Mouse (Mus musculus): ENCODE data around the gene Irf8. TPM values are rescaled to one million over a fixed set of nuclear protein-coding genes. Genes with fewer than 3 reads are reported as not detected.

Gene Irf8
- total RNA-seq, 1 experiment from 2014 or later: 16.9 TPM

DNA sequence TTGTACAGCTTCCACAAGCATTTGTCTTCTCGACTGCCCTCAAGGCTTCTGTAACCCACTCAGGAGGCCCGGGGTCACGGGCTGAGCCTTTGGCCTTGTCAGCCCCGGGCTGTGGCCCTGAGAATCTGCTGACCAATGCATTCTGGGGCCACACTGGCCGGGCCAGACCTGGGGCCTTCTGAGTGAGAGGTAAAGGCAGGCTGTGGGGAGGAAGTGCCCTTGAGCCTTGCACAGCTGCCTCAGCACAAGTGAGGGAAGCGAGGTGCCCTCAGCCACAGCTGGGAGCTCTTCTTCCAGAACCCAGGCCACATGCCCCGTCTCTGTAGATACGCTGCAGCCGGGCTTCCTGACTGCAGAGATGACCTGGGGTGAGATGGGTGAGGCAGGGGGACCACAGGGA, 14.5 kb downstream of the Irf8 start:
- peak; percentile 79 for DNase-seq

DNA sequence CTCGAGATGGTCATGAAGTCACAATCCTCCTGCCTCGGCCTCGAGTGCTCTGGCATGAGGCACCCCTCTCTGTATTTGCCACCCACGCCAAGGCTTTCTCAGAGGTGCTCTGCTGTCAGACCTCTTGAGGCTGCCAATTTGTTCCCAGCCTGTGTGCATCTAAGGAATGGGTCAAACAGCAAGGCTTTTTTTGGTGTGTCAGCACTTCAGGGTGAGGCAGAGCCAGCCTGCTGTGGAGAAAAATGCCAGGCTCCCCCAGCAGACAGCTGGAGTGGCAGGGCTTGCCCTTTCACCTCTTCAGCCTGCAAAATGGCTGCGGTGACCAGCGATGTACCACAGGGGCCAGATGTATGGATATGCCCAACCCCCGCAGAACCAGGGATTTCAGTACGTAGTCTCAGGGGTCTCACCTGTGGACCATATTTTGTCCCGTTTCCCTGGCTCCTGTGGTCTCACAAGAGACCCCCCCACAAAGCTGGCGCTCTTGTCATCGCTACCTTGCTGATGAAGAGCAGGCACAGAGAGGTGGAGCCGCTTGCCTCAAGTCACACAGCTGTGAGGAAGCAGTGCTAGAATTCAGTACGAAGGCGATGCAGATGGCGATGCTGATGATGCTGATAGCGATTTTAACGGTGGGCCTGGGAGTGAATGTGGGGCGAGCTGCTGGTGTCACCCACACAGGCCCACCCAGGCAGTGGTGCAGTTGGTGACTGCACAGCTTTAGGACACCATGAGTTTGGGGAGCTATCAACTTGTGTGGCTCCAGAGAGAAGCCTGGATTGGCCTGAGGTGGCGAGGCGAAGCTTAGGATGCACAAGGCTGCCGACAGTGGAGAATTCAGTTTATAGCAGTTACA, 15.3 kb downstream of the Irf8 start:
- no peak for DNase-seq

- DNase-seq: peak; percentile 91
Observed at GRCm38 (mm10) chr8:120752082-120752452, 15.9 kb downstream of the Irf8 start.

- no peak for DNase-seq
Observed at GRCm38 (mm10) chr8:120753476-120753875, 17.3 kb downstream of the Irf8 start.

DNA sequence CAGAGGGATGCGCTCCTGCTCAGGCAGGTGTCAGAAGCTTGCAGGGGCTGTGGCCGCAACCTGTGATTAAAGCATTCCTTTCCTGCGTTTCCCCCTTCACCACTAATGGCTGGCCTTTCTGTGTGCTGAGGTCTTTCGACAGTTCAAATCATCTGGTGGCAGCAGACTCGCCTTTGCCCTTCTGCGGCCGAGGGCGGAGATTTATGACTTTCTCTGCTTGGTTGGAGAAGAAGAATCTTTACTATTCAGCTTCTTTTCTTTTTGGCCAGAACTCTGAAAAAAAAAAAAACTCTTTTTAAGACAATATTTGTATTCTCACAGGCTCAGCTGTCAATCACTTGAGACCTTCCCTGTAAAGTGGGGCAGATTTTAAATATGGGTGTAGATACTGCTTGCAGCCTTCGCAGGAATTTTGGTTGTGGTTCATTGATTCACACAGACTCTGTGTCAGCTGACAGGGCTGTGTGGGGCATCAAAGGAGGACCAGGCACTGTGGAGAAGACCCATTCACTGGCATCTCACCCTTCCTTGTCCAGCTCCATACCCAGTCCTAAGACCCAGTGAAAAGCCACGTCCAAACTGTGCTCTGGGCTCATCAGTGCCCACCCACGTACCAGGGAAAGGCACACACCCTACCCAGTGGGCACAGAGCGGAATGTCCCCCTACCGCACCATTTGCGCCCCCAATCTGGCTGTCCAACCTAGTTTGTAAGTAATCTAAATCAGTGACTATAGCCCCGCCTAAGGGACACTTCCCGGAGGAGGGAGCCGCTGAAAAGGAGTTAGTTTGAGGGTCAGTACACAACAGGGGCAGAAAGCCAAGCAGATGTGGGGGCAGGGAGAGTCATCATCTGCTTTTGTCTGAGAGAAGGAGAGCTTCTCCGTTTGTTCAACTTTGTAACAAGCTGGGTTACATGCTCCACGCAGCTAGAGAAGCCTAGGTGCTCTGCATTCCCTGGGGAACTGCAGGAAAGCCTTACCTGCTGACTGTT, 19.4 kb downstream of the Irf8 start:
- no peak for DNase-seq

- no peak for DNase-seq
Observed at GRCm38 (mm10) chr8:120758005-120758404, 21.8 kb downstream of the Irf8 start.

GRCm38 (mm10) chr8:120759847-120760246, 23.7 kb downstream of the Irf8 start:
- DNase-seq: peak; percentile 58

DNA sequence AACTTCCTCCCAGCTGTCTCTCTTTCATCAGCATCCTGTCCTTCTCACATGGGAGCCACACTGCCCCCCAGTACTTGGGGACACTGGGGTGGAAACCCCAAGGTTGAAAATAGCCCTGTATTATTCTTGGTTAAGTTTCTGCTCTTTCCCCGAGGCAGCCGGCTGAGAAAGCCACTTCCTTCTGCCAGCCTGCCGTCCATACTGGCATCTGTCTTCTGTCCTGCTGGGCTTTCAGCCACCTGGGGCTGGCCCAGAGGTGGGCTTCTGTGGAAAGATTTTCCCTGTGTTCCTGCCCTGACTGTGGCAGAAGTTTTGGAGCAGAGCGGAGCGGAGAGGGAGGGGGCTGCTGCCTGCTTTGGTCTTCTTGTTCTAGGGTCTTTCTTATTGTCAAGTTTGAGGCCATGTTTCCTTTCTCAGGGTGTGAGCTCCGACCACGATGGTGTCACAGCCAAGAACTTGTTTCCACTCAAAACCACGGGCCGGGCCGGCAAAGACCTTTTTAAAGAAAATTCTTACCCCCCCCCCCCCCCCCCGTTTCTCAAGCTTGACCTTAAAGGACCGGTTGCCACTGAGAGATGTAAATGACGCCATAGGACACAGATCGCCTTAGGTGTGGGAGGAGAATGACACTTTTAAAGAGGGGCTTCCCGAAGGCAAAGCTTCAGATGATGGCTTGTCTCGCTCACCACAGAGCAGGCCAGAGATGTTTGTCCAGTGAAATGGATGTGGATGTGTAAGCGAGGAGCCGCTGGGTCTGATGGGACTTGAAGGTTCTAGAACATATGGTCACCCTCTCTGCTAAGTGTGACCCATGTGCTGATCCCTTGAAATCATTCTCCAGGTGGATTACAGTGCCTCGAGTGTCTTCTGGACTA, 24.4 kb downstream of the Irf8 start:
- DNase-seq: no peak

DNA sequence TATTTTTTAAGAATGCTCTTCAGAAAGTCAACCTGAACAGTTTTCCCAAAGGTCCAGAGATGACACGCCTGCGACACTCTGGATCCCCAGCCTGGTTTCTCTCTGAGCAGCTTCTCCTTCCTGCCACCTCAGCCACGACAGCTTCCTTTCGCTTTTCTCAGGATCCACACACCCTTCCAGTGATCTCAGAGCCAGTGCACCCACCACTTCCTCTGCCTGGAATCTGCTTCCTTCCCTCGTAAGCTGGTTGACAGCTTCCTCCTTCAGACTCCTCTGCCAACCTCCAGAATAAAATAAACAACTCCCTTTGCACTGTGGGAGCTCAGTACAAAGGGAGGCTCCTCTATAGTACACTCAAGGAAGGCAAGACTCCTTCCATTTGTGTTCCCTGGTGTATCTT, 27.1 kb downstream of the Irf8 start:
- no peak for DNase-seq

- no peak for DNase-seq
Observed at GRCm38 (mm10) chr8:120764638-120765037, 28.5 kb downstream of the Irf8 start.

DNA sequence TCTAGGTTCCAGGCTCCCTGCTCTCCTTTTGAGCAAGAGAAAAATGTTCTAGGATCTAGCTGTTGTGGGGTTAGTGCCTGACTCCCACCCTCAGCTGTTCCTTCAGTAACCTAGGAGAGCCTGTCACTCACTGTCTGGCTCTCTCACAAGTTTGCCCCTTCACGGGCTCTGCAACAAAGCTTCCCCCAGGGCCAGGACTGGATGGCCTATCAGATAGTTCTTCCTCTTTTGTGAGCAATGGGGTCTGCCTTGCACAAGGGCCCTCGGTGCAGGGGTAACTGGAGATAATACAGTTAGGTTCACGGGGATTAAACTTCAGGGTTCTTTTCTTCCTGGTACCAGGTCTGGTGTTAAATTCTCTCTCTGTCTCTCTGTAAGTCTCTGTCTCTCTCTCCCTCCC, 30.5 kb downstream of the Irf8 start:
- no peak for DNase-seq

GRCm38 (mm10) chr8:120768454-120769218, 32.5 kb downstream of the Irf8 start:
- DNase-seq: no peak

GRCm38 (mm10) chr8:120777184-120777583, 41.0 kb downstream of the Irf8 start:
- DNase-seq: no peak

- no peak for DNase-seq
Observed at GRCm38 (mm10) chr8:120777732-120778131, 41.6 kb downstream of the Irf8 start.

DNA sequence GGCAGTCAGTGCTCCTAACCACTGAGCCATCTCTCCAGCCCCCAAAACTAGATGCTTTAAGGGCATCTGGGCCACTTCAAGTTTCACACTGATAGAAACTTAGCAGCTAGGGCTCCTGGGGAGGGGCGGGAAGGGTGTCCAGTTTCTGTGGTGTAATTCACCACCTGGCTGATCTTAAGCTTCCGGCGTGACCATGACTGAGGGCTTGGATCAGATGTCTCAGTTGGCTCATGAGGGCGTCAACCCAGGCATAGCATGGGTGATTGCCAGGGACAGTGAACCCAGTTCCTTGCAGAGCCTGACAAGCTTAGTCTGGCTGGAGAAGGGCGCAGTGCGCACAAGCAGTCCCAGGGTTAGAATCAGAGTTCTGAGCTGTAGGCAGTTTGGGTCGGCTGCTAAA, 42.9 kb downstream of the Irf8 start:
- no peak for DNase-seq

GRCm38 (mm10) chr8:120783781-120784180, 47.6 kb downstream of the Irf8 start:
- no peak for DNase-seq

GRCm38 (mm10) chr8:120786753-120787152, 50.6 kb downstream of the Irf8 start:
- no peak for DNase-seq

DNA sequence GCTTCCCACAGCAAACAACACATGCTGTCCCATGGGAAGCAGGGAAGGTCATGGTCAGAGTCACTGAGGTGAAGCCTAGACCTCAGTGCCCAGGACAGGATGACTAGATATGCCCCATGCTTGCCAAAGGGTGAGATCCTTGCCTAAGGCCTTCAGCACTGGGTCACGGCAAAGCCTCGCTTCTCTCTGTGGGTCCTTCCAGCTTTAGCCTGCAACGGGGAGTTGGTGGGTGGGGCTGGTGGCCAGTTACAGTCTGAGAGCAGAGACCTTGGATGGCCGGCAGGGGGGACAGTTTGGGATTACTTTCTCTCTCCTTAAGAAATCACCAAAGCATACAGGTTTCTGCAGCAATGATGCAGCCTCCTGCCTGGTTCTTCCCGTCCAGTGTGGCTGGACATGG, 51.5 kb downstream of the Irf8 start:
- peak; percentile 33 for DNase-seq

DNA sequence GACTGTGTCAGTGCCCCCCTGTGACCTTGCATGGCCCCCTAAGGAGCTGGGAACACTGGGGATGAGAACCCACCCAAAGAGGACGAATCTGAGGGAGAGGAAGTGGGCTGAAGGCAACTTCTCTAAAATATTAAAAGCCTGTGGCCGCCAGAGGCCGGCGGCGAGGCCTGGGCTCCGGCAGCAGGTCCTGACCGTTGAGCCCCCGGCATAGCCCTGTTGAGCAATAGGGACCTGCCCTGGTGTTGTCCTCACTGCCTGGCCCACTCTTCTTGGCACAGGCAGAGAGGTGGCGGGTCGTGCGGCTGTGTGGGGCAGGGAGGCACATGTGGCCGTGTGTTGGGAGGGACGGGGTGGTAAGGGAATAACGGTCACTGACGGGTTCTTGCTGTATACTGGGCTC, 56.6 kb downstream of the Irf8 start:
- DNase-seq: no peak

DNA sequence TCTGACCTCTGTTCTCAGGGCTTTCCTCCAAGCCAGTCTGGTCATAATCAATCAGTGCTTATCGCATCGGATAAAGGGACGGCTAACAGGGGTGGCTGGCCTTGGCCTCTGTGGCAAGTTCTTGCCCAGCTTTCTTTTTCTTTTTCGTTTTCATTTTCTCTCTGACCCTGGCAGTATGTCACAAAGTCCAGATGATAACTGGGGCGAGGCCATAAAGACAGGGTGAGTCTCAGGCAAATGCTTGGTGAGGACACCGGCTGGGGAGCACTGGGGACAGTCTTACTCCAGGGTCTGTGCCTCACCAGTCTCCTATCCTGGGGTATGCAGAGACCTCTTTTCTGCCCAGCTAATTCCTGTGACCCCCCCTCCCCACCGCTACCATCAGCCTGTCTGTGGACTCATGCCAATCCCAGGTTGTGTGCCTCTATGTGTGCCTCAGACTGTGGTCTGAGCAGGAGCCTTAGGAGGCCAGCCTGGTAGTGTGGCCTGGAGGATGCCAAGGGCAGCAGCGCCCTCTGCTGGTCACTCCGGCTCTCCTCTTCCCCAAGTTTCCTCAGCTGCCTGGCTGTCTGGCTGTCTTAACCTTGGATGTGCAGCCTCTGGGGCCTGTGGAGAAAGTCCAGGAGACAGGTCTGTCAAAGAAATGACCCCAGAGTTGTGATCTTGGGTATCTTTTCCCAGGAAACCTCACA, 59.9 kb downstream of the Irf8 start:
- DNase-seq: peak; percentile 93
